Mouse (Mus musculus): ENCODE measurements around the gene Cyp4b1.
"Not testable (repeated sequence)": the region's sequence is repeated elsewhere in the genome, so short reads cannot be mapped to it uniquely, and the experiment has no call there.

GRCm38 (mm10) chr4:115656535-115656922, 9.0 kb upstream of the Cyp4b1 start:
- TF ChIP-seq CTCF (IDR thresholded peaks at IDR 0.05; ENCODE audit: control insufficient read depth, insufficient read depth, insufficient read length); FOSL1 (IDR thresholded peaks at IDR 0.05; ENCODE audit: insufficient read depth, low read length, poor library complexity, severe bottlenecking); USF1 (IDR thresholded peaks at IDR 0.05; ENCODE audit: low read depth); MAX (IDR thresholded peaks at IDR 0.05); CEBPB (IDR thresholded peaks at IDR 0.05; ENCODE audit: low read depth); MYOG (IDR thresholded peaks at IDR 0.05; ENCODE audit: control insufficient read depth, extremely low read depth, insufficient read length): not testable (repeated sequence)
